Mouse (Mus musculus) brain, embryonic 14.5 days (tissue): ENCODE measurements around the gene Fbxl14. TPM values are rescaled to one million over a fixed set of nuclear protein-coding genes. Genes with fewer than 3 reads are reported as not detected.
"Not testable (repeated sequence)": the region's sequence is repeated elsewhere in the genome, so short reads cannot be mapped to it uniquely, and the experiment has no call there.

Experiments used
- DNase-seq: peaks from one replicate; pipeline ENCODE4 v3.0.0-alpha.2; 2011; ENCODE audit warnings: low read depth
- CTCF ChIP-seq: fragments of 200-500 bp; IDR thresholded peaks from 2 replicates; pipeline ENCODE4 v1.5.1; 2012; ENCODE audit warnings: inconsistent platforms, mild to moderate bottlenecking, moderate library complexity, borderline replicate concordance; ENCODE audit not compliant: insufficient read depth, insufficient read length; ENCODE audit errors: extremely low read depth
- POLR2A ChIP-seq: fragments of 200-500 bp; IDR thresholded peaks from 2 replicates; pipeline ENCODE4 v1.6.1; 2012; ENCODE audit warnings: mild to moderate bottlenecking, inconsistent platforms, borderline replicate concordance; ENCODE audit not compliant: poor library complexity, insufficient read depth, insufficient read length, severe bottlenecking; ENCODE audit errors: extremely low read depth
- polyA plus RNA-seq: library from polyadenylated mRNA; depleted of rRNA; stranded (reverse); fragments of >200 nt; gene quantifications from 2 replicates; pipeline ENCODE4 v1.2.3, GENCODE M21; 2012; rRNA removed

Fbxl14 gene
- polyA plus RNA-seq, result 57.6 and 75.1 TPM in 2 replicates

DNA sequence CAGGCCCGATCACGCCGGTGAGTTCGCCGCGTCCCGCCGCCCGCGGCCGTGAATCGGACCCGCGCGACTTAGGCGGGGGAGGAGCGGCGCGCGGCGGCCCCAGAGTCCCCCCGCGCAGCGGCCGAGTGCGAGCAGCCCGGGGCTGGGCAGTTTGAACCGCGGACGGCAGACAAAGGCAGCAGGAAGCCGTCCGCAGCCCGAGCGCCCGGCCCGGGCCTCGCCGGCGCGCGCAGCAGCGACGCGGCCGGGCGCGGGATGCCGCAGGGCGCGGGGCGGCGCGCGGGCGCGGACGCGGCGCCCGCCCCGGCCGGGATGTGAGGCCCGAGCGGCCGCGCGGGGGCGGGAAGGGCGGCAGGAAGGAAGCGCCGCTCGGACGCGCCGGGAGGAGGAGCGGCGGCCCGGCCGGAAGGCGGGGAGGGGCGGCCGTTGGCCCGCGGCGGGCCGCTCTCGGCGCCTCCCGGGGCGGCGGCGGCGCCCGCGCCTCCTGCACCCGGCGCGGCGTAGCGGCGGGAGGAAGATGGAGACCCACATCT, at the start of gene Fbxl14:
Gene Fbxl14 (plus strand): TSS at position 326 of the 533 bp plus-strand sequence.
- TF ChIP-seq POLR2A, result no peak; the same call in none of the 2 replicates
- no peak for TF ChIP-seq CTCF

DNA sequence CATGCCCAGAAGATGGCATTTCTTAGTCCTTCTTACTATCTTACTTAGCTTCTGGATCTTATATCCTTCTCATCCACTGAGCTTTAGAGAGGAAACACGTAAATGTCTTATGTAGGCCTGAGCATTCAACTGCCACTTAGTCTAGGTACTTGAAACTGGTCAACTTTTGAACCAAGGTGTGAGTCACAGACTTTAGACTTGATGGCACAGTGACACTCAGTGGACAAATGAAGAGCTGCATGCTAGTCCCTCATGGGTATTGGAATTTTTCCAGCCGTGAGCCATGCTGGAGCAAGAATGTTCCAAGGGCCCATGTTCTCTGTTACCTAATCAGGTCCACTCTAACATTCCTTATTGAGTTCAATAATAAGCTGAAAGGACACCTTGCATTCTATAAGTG, 49.0 kb upstream of the Fbxl14 start:
- DNase-seq, result peak; percentile 62
- TF ChIP-seq CTCF (peak; percentile 64; the same call in 1 of the 2 replicates), POLR2A (no peak)

More for the DNA sequence above, at the start of gene Fbxl14:
- no peak for DNase-seq

DNA sequence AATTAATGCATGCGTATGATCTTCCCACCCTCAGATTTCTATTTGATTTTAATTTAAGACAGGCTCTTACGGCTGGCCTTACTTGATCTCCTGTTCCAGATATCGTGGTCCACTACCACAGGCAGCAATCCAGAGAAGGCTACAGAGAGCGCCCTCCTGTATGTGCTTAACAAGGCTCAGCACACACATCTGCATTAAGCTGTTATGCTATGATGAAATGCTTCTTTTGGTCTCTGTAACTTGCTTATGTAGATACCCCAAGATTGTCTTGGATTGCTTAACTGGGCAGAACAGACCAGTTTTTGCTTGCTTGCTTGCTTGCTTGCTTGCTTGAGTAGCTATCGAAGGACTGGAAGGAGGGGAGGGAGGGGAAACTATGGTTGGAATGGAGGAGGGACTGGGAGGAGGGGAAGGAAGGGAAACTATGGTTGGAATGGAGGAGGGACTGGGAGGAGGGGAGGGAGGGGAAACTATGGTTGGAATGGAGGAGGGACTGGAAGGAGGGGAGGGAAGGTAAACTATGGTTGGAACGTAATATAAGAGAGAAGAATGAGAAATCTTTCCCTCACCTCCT, 47.6 kb upstream of the Fbxl14 start:
- TF ChIP-seq CTCF, result no peak
- TF ChIP-seq POLR2A, result no peak
- DNase-seq, result no peak

DNA sequence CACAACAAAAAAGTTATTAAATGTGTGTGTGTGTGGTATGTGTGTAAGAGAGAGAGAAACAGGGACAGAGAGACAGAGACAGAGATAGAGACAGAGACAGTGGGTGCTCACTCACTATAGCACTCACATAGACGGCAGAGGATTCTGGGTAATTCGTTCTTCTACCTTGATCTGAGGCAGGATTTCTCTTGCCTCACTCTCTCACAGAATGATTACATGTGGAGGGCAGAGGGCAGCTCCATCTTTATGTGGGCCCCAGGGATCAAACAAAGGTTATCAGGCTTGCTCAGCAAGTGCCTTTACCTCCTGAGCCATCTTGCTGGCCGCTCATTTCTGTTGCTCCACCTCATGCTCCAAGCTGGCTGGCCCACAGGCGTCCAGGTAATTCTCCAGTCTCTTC, 45.1 kb upstream of the Fbxl14 start:
- no peak for DNase-seq
- TF ChIP-seq CTCF (no peak), POLR2A (no peak)

DNA sequence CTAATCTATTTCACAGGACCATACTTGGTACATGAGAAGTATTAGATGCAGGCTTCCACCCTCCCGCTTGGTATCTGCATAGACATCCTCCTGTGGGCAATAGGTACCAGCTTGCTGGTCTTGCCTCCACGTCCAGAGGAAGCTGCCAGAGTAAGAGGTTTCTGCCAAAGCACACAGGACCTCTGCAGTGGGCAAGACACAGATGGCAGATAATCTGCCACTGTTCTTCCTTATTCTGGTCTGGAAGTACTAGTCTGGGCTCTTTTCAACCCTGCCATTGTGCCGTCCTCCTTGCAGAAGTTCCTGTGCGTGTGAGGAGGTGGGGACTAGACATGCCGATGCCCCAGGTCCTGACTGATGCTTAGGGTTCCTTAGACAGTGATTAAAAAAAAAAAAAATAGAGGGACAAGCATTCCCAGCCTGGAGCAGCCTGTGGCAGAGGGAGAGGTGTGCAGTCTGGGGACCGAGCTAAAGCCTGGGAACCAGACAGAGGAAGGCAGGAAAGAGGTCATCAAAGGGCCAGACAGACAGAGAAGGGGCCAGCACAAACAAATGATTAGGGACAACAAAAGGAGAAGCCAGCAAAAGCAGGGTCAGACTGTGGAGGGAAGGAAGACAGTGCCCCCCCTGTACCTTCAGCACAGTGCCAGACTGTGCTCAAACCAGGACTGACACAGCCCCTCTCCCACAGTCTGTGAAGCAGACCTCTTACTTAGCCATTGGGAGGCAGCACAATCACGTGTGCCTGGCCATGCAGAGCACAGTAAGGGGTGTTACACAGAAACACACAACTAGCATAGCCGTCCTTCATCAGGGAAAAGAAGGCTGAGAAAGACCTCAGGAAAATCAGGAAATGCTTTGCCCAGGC, 41.3 kb upstream of the Fbxl14 start:
- DNase-seq, result peak; percentile 37
- TF ChIP-seq POLR2A (no peak), CTCF (peak; percentile 20; the same call in 1 of the 2 replicates)

DNA sequence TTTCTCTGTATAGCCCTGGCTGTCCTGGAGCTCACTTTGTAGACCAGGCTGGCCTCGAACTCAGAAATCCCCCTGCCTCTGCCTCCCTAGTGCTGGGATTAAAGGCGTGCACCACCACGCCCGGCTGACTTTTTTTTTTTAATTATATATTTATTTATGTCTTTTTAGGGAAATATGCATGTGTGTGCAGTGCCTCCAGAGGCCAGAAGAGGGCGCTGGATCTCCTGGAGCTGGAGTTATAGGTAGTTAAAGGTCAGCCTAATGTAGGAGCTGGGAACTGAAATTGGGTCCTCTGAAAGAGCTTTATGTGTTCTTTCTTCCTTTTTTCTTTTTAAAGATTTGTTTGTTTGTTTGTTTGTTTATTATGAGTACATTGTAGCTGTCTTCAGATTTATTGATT, 36.7 kb upstream of the Fbxl14 start:
- TF ChIP-seq CTCF, result peak; percentile 25; the same call in 1 of the 2 replicates

DNA sequence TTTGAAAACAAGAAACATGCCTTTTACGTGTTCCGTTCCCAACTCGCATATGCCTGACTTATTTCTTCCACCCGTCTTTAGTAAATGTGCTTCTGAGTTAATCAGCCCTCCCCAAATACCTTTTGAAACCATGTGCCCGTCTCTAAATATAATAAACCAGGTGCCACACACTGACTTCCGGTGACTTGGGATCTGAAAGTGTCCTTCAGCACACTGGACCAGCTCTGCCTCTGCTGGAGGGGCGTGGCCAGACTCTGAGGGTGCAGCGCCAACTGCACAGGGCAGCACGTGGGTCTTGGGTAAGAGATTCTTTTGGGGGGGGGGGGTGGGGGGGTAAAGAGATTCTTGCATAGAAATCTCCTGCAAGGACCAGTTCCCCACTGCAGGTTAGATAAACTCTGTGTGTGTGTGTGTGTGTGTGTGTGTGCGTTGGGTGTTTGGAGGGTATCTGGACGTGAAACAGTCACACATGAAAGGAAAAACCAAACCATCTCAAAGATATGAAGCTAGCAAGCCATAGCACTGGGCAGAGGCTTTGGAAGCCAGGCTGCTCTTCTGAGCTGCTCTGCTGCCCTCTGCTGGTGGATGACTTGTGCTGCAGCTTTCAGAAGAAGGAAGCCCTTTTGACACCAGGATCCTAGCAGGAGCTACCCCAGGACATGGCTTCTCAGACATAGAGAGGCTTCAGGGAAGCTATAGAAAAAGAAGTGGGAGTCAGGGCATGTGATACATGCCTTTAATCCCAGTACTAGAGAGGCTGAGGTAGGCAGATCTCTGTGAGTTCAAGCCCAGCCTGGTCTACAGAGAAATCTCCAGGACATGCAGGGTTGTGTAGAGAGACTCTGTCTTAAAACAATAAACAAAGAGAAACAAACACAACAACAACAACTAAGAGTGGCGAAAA, 35.5 kb upstream of the Fbxl14 start:
- peak; percentile 95 for DNase-seq
- TF ChIP-seq POLR2A, result no peak
- peak; percentile 99 for TF ChIP-seq CTCF

More for the DNA sequence above, 36.7 kb upstream of the Fbxl14 start:
- DNase-seq, result not testable (repeated sequence)

DNA sequence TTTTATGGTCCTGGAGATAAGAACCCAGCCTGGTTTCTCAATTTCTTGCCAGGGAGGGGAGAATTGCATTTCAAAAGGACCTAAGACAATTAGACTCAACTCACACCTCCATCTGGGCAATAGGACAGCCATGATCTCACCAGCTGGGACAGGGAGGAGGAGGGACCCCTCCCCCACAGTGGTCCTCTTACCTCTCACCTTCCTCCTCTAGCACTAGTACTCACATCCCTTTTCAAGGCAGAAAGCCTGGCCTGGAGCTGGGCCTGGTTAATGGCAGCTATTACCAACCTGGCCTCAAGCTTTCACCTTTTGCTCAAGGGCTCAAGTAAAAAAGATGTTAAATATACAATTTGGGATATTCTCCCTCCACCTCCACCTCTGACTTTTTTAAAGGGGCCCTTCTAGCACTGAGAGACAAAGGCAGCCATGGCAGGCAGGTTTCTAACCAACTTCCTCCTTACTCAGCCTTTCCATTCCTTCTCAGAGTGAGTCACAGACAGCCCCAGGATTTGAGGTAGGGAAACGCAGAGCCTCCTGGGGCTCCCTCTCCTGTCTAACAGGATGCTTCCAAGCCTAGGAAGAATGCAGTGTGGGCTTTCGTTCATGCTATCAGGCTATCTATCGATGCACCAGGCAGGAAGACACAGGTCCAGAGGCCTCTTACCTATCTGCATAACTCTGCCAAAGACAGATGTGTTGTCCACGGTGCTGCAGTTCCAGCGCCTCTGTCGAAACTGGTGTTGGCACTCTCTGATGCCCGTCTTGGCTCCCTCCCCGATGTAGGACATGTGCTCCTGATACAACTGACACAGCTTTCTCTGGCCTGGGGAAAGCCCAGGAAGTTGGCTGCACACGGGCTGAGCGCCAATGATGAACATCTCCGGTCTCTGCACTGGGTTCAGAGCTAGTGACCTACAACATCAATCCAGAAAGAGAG, 33.5 kb upstream of the Fbxl14 start:
- DNase-seq, result no peak
- TF ChIP-seq CTCF (no peak), POLR2A (no peak)

DNA sequence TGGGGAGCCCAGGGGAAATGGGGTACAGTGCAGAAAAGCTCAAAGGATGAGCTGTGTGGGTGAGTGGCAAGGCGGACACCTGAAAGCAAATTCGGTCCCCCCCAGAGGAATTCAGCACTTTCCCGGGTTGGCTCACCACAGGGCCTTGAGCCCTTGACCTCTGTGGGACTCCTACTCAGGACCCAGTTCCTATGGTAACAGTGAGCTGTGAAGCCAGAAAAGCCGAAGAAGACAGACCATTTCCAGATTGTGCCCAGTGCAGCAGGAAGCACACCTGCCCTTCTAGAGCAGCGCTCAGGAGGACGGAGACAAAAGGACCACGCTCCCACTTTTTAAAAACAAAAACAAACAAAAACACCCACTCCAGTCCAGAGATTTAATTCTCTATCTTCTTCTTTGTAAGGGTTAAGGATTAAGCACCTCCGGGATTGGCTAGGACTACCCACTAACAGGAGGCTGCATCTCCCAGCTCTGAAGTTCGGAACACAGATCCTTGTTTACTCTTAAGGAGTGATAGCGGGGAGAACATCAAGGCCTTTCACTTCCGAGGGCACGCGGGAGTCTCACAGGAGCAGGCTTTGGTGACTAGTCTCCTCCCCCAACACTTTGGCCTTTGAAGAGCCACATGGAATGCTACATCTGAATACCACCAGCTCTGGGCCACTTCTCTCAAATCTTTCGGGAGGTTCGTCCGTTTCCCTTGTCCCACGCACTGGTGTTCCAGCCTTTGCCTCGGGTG, 31.0 kb upstream of the Fbxl14 start:
- peak; percentile 53 for DNase-seq
- TF ChIP-seq POLR2A, result no peak
- no peak for TF ChIP-seq CTCF

DNA sequence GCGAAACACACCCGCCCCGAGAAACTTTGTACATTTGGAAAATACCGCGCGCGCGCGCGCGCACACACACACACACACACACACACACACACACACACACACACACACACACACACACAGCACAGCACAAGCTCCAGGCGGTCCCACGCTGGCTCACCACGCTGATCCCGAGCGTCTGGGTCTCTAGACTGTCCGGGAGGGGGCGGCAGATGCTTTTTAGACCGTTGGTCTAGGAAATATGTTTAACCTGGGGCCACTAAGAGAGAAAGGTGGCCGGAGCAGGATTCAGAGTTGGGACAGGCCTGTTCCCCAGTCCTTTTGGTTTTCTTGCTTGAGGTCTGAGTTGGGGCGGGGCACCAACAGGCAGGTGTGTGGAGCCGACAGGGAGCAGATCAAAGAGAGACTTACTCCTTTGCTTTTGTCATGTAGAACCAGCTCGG, 30.4 kb upstream of the Fbxl14 start:
- peak; percentile 75 for DNase-seq
- TF ChIP-seq CTCF (peak; percentile 52), POLR2A (no peak)
